Mouse (Mus musculus) liver, postnatal 0 days (tissue): ENCODE results near the gene Sh2b1.

ENCODE experiments used
- CTCF ChIP-seq: sonication (generic); IDR thresholded peaks from 2 replicates; pipeline ENCODE4 v1.5.1; 2016; ENCODE audit warnings: antibody characterized with exemption, low read depth
- EP300 ChIP-seq: IDR thresholded peaks from 2 replicates; pipeline ENCODE4 v1.6.1; 2016; ENCODE audit warnings: antibody characterized with exemption, low read depth, mild to moderate bottlenecking

DNA sequence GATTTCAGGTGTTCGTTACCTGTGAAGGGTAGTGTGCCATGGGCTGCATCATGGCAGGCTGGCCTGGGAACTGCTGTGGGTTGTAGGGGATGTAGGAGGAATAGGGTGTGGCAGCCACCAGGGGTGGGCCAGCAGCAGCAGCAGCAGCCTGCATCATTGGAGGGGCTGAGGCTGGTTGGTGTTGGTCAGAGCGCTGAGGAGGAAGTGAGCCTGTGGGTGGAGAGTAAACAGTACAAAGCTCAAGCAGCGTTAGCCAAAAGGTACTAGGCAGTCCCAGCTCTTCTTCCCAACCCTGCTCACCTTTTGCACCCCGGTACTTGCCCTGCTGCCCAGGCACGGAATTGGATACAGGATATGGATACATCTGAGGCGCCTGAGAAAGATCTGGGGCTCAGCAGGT, 18.9 kb upstream of the Sh2b1 start:
- TF ChIP-seq CTCF (no peak), EP300 (no peak)
